Mouse (Mus musculus) regulatory T cell (primary cell): ENCODE data around the gene Jak1.

Source experiments
- in situ Hi-C: fragments of 300-600 bp; cut with MboI, MseI; formaldehyde crosslinking; loops from one replicate; pipeline ENCODE4 v1.15.1; 2025; ENCODE audit warnings: high pct_unique_total_duplicates

Jak1 gene

GRCm38 (mm10) chr4:101197421-101198170 lies 67.5 kb downstream of the Jak1 start:
- in situ Hi-C loops: no loop called here

DNA sequence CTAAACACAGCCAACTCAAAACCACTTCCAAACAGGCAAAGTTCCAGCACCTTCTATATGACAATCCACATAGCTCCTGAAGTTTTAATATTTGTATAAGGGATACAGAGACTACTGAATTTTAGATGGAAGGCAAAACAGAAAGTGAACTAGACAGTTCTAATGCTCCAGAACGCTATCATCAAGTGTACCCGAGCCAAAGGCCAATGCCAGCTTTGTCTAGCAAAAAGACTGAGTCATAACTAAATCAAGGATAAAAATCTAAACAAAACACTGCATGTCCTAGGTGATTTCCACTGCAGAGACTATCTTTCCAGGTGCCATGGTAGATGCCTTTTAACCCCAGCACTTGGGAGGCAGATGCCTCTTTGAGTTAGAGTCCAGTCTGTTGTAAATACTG lies 68.7 kb downstream of the Jak1 start:
- in situ Hi-C loops: no loop called here

DNA sequence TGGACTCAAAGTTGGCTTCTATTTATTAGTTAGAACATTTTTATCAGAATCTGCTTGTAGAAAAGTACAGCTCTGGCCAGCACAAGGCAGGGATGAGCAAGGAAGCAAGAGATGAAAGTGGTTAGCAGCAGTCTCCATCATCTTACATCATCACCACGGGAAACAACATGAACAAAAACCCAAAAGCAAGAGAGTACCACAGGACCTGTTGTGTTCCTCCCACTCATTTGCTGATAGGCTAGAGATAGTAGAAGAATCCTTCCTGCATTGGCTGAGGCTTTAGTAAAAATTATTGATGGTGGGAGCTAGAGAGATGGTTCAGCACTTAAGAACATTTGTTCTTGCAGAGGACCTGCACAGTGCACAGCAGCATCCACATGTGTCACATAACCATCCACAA lies 70.9 kb downstream of the Jak1 start:
- in situ Hi-C loops: no loop called here

GRCm38 (mm10) chr4:101192241-101192976 lies 72.7 kb downstream of the Jak1 start:
- in situ Hi-C loops: no loop called here

DNA sequence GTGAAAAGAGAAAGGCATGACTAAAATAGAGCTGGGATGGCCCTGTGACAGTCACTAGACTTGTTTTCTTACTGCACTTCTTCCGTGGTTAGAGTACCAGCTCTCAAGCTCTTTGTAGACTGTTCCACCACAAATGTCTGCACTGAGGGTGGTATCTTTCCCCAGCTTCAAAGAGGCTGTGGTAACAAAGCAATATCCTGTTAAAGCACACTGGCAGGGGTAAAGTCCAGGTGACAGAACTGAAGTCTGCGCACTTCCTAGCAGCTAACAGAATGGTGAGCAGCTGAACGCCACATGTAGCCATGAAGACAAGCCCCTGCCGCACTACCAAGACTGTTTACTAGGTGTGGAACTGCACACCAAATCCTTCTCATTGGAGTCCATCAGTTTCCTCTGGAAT lies 77.7 kb downstream of the Jak1 start:
- in situ Hi-C loops: no loop called here

DNA sequence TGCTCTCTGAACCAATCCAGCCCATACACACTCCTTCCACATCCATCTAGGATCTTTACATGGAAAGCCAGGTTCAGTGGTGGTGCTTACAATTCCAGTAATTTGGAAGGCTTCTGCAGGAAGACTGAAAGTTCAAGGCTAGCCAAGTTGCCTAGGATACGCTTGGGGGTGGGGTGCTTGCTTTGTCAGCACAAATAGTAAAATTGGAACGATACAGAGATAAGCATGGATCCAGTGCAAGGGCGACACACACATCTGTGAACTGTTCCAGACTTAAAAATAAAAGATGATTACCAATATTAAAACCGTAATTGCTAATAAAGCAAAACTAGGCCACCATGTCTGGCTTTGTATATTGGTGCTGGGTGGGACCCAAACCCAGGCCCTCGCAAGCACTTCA lies 78.5 kb downstream of the Jak1 start:
- in situ Hi-C loops: no loop called here

DNA sequence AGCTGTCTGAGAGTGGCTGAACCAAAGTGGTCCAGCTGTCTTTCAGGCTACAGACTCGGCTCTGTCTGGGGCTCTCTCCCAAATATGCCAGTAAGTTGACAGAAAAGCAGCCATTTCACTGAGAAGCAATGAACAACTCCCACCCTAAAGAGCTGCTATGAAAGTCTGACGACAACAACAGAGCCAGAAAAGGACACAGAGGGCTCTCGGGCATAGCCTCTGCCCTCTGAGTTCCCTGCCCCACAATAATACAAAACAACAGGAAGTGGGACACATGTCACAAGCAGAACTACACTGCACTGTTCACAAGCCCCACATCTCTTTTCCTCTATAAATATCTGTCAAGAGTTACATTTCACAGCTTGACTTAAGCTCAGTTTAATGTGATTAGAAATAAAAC lies 79.9 kb downstream of the Jak1 start:
- in situ Hi-C loops: no loop called here

DNA sequence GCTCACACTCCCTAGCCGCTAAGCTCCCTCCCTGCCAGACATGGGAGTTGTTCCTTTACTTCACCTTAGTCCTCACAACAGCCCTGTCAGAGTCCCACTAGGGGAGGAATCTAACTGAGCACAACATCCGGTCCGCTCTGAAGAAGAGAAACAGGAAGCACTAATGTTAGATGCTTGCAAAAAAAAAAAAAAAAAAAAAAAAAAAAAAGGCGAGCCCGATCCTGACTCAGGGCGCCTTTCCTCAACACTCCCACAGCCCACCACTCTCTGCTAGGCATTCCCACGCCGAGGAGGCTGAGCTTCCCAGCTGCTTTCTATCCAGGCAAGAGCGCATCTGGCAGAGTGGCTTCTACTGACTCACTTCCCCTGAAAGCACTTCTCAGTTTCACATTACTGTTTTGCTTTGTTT lies 82.5 kb downstream of the Jak1 start:
- in situ Hi-C loops: loop anchor here (5.0 kb wide), 1 partner anchor 75 kb away; no protein-coding TSS in a partner anchor

DNA sequence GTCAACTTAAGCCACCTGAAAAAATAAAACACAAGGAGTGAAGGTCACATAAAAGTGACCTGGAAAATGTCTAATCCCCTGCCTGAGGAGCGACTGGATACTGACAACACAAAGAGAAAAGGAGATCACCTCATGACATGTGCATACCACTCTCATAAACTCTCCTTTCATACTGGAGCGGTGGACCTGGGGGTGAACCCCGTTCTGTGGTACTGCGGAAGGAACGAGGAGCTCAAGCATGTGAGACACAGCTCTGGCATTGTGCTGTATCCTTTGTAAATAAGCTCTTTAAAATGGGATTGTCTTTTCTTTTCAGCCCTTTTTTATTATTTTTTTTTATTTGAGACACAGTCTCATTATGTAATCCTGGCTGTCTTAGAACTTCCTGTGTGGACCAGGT lies 84.4 kb downstream of the Jak1 start:
- in situ Hi-C loops: loop anchor here (5.0 kb wide), 1 partner anchor 77 kb away; no protein-coding TSS in a partner anchor

DNA sequence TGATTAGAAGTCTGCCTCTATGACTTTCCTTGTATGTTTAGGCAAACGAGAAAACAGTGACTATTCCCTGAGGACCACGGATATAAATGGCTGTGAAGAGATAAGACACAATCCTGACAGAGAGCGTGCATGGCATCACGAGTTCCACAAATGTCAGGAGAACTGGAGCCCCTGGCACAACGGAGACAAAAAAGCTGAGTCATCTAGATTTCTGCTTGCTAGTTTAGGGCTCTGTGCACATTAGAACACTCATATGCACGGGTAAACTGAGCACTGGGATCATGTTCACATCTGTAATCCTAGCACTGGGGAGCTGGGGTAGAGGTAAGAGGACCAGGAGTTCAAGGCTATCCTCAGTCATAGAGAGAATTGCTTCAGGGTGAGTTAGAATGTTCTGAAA lies 85.2 kb downstream of the Jak1 start:
- in situ Hi-C loops: loop anchor here (5.0 kb wide), 1 partner anchor 77 kb away; no protein-coding TSS in a partner anchor

DNA sequence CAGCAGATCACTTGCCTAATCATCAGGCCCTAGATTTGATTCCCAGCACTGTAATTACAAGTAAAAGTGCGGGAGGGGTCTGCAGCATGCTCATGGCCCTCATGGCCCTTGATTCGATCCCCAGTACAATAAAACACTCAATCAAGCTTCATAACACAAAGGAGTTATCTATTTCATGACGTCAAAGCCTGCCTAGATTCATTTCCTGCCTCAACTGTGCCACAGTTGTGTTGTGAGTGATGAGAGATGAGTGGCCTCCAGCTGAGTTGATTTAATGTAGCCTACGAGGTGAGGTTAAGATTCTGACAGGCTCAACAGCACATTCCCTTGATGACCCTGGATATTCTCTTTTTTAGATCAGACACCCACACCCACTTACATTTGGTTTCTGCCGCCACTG lies 86.0 kb downstream of the Jak1 start:
- in situ Hi-C loops: no loop called here

GRCm38 (mm10) chr4:101177796-101178195 lies 87.3 kb downstream of the Jak1 start:
- in situ Hi-C loops: no loop called here

DNA sequence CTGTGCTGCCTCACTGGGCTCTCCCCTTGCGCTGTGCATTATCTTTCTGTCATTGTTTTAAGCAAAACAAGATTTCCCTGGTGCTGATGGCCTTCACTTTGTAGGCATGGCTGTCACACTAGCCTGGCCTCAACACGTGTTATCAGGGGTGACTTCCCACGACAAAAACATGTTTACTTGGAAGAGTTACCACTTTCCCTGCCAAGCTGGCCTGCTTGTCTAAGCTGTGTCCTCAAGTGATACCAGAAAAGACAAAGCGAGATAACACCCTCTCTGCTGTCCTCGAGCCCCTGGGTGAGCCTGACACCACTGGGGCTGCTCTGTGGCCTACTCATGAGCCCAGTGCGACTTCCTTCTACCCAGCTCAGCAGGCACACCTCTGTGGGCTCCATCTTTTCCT lies 89.0 kb downstream of the Jak1 start:
- in situ Hi-C loops: no loop called here

GRCm38 (mm10) chr4:101174916-101175625 lies 90.0 kb downstream of the Jak1 start:
- in situ Hi-C loops: no loop called here

- in situ Hi-C loops: no loop called here
These were observed 92.3 kb downstream of the Jak1 start for GRCm38 (mm10) chr4:101172738-101173137.

DNA sequence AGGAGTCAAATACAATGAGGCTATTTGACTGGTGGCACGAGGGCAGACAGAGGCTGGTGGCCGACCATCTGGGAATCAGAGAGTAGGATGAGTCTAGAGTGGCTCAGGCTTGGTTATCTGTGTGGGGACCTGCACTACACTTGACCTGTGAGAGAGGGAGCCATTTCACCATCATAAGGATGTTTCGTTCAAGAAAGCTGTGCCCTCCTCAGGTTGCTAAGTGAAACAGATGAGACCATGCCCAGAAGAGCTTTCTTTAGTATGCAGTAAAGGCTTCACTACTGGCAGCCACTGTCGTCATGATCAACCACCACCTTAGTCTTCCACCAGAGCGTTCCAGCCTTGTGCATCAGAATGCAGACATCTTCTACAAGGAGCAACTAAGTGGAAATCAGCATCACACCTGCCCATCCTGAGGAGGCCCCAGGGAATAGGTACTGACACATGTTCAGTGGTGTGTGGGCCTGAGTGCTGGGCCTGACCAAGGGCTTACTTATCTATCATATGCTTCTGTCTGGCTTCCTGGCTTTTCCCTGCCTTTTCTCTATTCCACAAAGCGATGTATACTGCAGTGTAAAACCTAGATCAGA lies 96.8 kb downstream of the Jak1 start:
- in situ Hi-C loops: loop anchor here (5.0 kb wide), 1 partner anchor 154 kb away; no protein-coding TSS in a partner anchor

DNA sequence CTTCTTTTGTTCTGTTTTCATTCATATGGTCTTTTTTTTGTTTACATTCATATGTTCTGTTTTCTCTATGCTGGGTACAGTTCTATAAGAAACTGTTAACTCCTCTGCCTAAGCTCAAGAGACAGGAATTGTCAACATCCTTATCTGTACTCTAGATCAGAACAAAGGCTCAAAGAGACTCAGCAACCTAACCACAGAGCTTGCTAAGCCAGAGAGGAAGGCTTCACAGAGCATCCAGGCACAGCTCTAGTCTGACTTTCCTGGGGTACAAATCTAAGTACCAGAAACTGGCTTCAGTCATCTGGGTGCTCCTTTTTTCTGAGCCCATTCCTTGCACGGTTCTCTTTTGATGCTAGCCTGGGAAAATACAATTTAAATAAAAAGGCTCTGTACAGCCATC lies 97.3 kb downstream of the Jak1 start:
- in situ Hi-C loops: loop anchor here (5.0 kb wide), 1 partner anchor 155 kb away; no protein-coding TSS in a partner anchor

GRCm38 (mm10) chr4:101165776-101166175 lies 99.3 kb downstream of the Jak1 start:
- in situ Hi-C loops: loop anchor here (5.0 kb wide), 1 partner anchor 157 kb away; no protein-coding TSS in a partner anchor

- in situ Hi-C loops: loop anchor here (5.0 kb wide), 1 partner anchor 158 kb away; no protein-coding TSS in a partner anchor
These were observed 100.4 kb downstream of the Jak1 start for GRCm38 (mm10) chr4:101164673-101165072.

DNA sequence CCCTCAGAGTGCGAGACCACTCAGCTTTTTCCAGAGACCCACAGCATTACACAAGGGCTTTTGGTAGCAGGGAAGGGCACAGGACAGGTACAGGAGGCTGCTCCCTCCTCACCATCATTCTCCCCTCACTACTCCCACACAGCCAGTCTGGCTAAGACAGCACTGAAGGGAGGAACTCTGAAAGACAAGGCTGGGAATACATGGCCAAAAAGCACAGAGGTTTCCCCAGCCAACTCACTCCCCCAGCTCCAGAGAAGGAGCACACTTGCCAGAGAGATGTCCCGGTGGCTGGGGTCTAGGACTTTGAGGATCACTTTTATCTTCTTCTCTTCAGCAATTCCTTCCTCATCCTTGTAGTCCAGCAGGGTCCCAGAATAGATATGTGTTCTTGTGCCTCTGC lies 100.9 kb downstream of the Jak1 start:
- in situ Hi-C loops: no loop called here

GRCm38 (mm10) chr4:101160821-101161220 lies 104.3 kb downstream of the Jak1 start:
- in situ Hi-C loops: no loop called here
